Mouse (Mus musculus): ENCODE measurements at regions not wholly inside any gene's neighbourhood (a gene's known extent, or its start where the extent isn't known, plus 50 kb on each side); places are given as distances from the start of the nearest gene placed in this dataset.

- TF ChIP-seq CTCF (IDR thresholded peaks at IDR 0.05; ENCODE audit: low read depth) (no peak), EP300 (IDR thresholded peaks at IDR 0.05; ENCODE audit: low read depth) (no peak)
These were observed 79.3 kb downstream of the Alg10b start for GRCm38 (mm10) chr15:90303393-90303792.
